Mouse (Mus musculus): ENCODE measurements at regions not wholly inside any gene's neighbourhood (a gene's known extent, or its start where the extent isn't known, plus 50 kb on each side); places are given as distances from the start of the nearest gene placed in this dataset.

DNA sequence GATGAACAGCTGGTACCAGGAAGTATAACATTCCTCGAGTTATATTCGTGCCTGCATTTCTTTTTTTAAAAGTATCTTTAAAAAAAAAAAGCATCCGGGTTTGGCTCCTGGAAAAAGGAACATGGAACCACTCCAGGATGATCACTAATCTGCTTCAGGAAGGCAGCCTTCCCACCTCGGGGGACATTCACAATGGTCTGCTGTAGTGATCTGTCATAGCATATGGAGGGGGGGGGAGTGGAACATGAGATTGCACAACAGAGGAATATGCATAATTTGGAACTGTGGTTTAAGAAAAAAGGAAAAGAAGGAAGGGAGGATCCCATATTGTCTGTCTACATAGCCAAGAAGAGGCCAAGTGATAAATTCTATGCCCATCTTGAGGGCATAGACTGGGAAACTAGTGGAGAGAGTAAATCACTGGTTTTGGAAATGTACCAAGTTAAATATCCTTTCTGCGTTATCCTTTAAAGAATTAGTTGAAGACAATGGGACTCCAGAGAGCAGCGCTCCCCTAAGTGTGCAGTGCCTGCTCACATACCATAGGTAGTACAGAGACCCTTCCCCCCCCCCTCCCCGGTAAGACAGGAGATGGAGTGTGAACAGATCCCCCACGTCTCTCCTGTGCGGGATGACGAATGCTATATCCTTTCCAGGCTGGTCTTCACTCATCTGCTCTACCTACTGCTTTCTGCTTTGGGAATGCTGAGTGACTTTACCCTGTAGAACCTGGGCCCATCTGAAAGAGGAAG is 240.0 kb downstream of the Ndfip2 start:
- no peak overlapping the region for H3K4me2 ChIP-seq
- 65% methylated on average over 10 of the region's 10 CpGs for WGBS
- no peak overlapping the region; the same call in 1 of the 2 replicates for H3K27ac ChIP-seq
- ATAC-seq (ENCODE audit: insufficient number of reproducible peaks, insufficient read depth, low FRiP score, low TSS enrichment, low read depth) = 0 out of 2 replicates have a peak, but pooled peaks have one; percentile 42
- H3K9me3 ChIP-seq = no peaks in the 10 kb centered on the region
- H3K36me3 ChIP-seq = no peaks in the 10 kb centered on the region
- H3K4me3 ChIP-seq (replicated peaks) = no peak overlapping the region
- H3K27me3 ChIP-seq = peaks cover 9% of the 10 kb centered on the region; the same call in 1 of the 2 replicates
- no peak overlapping the region for H3K9ac ChIP-seq (replicated peaks)
- peaks cover 41% of the 10 kb centered on the region for H3K4me1 ChIP-seq (replicated peaks)

DNA sequence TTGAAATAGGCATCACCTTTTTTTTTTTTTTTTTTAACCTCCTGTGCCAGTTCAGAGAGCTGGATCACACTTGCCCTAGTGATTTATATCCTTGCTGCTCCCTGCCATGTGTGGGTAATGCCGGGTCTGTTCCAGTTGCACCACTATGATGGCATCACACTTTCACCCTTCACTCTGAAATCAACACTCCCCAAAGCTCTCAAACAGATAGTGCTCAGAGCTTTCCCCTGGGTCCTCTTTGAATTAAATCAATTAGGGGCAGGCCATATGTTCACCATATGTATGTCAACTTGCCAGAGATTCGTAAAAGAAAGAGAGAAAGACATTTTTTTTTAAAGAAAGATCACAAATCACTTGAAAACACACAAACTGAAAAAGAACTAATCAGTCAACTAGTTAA is 236.8 kb downstream of the Ndfip2 start:
- H3K27me3 ChIP-seq = no peaks in the 10 kb centered on the region
- no peak for ATAC-seq (ENCODE audit: insufficient number of reproducible peaks, insufficient read depth, low FRiP score, low TSS enrichment, low read depth)
- H3K4me2 ChIP-seq = no peak overlapping the region
- no peak overlapping the region for H3K9ac ChIP-seq (replicated peaks)
- H3K9me3 ChIP-seq = no peaks in the 10 kb centered on the region
- no peak overlapping the region for H3K4me3 ChIP-seq (replicated peaks)
- peaks cover 16% of the 10 kb centered on the region for H3K4me1 ChIP-seq (replicated peaks)
- H3K27ac ChIP-seq = no peak overlapping the region
- 7% methylated on average over 2 of the region's 2 CpGs for WGBS
- H3K36me3 ChIP-seq = no peaks in the 10 kb centered on the region

DNA sequence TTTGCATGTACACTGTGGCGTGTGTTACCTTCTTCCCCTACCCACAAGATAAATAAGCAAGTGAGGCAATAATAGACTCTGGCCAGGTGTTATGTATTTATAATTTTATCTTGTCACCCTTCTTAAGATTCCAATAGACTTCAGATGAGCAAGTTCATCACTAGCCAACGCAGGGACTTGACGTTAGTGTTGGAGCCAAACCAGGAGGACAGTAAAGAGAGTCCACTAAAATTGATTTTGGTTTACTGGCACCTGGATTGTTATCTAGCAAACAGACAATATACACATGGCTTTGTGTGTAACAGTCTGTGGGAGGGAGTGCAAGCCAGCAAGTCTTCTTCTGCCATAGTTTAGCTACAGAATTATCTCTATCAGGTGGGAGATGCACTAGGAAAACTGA is 236.0 kb downstream of the Ndfip2 start:
- H3K36me3 ChIP-seq = no peaks in the 10 kb centered on the region
- no peaks in the 10 kb centered on the region for H3K27me3 ChIP-seq
- no peaks in the 10 kb centered on the region for H3K9me3 ChIP-seq
- no peak for ATAC-seq (ENCODE audit: insufficient number of reproducible peaks, insufficient read depth, low FRiP score, low TSS enrichment, low read depth)
- H3K4me2 ChIP-seq = no peak overlapping the region
- H3K9ac ChIP-seq (replicated peaks) = no peak overlapping the region
- H3K27ac ChIP-seq = no peak overlapping the region
- H3K4me3 ChIP-seq (replicated peaks) = no peak overlapping the region
- 94% methylated on average over 3 of the region's 3 CpGs for WGBS
- peaks cover 11% of the 10 kb centered on the region for H3K4me1 ChIP-seq (replicated peaks)

DNA sequence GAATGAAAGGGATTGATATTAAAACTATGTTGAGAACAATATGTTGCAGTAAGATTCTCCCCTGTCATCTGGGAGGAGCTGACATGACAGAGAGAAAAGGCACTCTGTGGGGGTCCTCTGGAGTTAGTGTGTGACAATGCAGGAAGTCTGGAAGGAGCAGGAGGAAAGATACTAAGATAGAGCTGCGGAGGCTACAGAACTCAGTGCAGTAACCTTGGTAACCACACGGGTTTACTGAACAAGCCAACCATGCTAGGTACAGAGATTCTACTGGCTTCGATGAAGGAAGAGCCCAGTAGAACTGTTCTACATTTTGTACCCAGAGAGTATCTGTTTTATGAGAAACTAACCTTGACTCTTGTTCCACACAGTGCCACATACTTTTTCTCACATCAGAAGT is 231.8 kb downstream of the Ndfip2 start:
- no peak overlapping the region for H3K4me2 ChIP-seq
- no peaks in the 10 kb centered on the region for H3K9me3 ChIP-seq
- no peak for ATAC-seq (ENCODE audit: insufficient number of reproducible peaks, insufficient read depth, low FRiP score, low TSS enrichment, low read depth)
- peaks cover 1% of the 10 kb centered on the region; the same call in 1 of the 2 replicates for H3K4me1 ChIP-seq (replicated peaks)
- H3K9ac ChIP-seq (replicated peaks) = no peak overlapping the region
- no peaks in the 10 kb centered on the region for H3K27me3 ChIP-seq
- no peak overlapping the region for H3K4me3 ChIP-seq (replicated peaks)
- no peaks in the 10 kb centered on the region for H3K36me3 ChIP-seq
- WGBS = 74% methylated on average over 3 of the region's 3 CpGs
- H3K27ac ChIP-seq = no peak overlapping the region

DNA sequence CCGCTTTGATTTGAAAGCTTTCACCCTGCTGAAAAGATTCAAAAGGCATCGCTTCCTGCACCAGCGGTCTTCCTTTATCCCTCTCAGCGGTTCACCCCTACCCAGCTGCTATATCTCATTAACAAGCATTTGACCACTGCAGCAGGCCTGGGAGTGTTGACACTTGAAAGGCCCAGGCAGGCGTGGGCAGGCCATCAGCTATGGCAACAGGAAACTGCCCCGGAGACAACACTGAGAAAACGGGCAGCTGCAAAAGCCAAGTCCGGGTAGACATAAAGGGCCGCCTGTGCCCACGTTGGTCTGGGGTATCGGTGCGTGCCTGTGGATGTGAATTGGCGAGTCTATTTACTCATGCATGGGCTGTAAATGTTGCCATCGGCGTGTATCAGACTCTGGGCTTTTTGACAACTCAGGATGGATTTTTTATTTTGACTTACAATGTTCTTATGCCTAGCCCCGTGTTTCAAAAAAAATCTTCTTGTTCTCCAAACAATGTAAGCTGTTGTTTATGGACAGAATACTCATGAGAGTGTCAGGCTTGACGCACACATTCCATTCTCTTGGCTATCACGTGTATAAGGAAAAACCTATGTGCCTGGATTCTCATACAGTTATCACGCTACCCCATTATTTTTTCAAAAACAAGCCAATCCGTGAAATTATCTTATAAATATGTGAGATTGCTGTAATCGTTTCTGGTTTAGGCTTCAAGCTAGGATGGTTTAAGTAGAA is 225.1 kb downstream of the Ndfip2 start:
- Histone ChIP-seq H3K9me3 (no peaks in the 10 kb centered on the region), H3K27me3 (peaks cover 5% of the 10 kb centered on the region; the same call in 1 of the 2 replicates), H3K27ac (peak overlapping the region; percentile 51), H3K36me3 (no peaks in the 10 kb centered on the region), H3K4me3 (replicated peaks) (peak overlapping the region; percentile 29), H3K4me2 (peak overlapping the region; percentile 58), H3K4me1 (replicated peaks) (peaks cover 26% of the 10 kb centered on the region), H3K9ac (replicated peaks) (peak overlapping the region; percentile 50)
- 14% methylated on average over 21 of the region's 21 CpGs for WGBS
- peak; percentile 56; the same call in 1 of the 2 replicates for ATAC-seq (ENCODE audit: insufficient number of reproducible peaks, insufficient read depth, low FRiP score, low TSS enrichment, low read depth)

DNA sequence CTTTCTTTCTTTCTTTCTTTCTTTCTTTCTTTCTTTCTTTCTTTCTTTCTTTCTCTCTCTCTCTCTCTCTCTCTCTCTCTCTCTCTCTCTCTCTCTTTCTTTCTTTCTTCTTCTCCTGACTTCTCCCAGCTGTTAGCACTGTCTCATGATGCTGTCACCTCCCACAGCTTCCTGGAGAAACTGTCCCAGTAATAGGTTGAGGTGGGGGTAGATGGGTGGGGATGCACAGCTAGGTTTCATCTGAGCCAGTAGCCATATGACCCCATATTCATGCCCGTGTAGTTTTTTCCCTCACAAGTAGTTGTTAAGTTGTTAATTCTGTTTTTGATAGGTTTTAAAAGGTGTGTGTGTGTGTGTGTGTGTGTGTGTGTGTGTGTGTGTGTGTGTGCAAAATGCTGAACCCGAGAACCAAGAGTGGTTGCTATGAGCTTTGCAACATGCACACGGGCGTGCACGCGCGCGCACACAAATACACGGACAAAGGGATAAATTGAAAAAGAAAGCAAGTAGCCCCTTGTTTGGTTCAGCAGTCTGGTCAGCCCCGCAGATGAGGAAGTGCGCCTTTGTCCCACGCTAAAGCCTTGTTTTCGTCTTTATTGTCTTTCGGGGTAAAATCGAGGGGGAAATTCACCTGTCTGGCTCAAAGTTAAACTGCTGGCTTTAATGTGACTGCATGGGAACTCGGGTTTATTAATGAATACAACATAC is 224.4 kb downstream of the Ndfip2 start:
- Histone ChIP-seq H3K4me1 (replicated peaks) (peaks cover 26% of the 10 kb centered on the region), H3K27me3 (peaks cover 5% of the 10 kb centered on the region; the same call in 1 of the 2 replicates), H3K4me3 (replicated peaks) (peak overlapping the region; percentile 29), H3K4me2 (peak overlapping the region; percentile 58), H3K27ac (peak overlapping the region; percentile 51), H3K9ac (replicated peaks) (peak overlapping the region; percentile 50), H3K36me3 (no peaks in the 10 kb centered on the region), H3K9me3 (no peaks in the 10 kb centered on the region)
- ATAC-seq (ENCODE audit: insufficient number of reproducible peaks, insufficient read depth, low FRiP score, low TSS enrichment, low read depth) = peak; percentile 8; the same call in 1 of the 2 replicates
- 4% methylated on average over 16 of the region's 16 CpGs for WGBS

DNA sequence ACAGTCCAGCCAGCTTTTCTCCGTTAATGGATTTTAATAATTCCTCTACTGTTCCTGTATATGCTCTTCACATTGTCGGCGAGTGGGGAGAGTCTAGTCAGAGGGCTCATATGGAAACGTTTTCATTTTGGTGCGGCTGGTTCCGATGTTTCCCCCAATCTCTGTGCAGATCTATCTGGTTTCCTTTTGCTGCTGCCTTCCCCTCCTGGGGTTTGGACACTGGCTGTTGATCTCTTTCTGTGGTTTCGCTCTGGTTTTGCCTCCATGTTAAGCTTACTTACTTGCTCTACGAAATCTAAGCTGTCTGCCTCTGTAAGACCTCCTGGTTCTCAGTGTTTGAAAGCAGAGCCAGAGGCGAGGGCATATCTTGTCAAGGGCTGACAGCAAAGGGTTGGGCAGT is 221.7 kb downstream of the Ndfip2 start:
- H3K27me3 ChIP-seq = peaks cover 5% of the 10 kb centered on the region; the same call in 1 of the 2 replicates
- no peak overlapping the region for H3K9ac ChIP-seq (replicated peaks)
- H3K27ac ChIP-seq = no peak overlapping the region
- 39% methylated on average over 9 of the region's 9 CpGs for WGBS
- no peaks in the 10 kb centered on the region for H3K9me3 ChIP-seq
- H3K4me1 ChIP-seq (replicated peaks) = peaks cover 26% of the 10 kb centered on the region
- peak overlapping the region; percentile 37; the same call in 1 of the 2 replicates for H3K4me2 ChIP-seq
- no peak for ATAC-seq (ENCODE audit: insufficient number of reproducible peaks, insufficient read depth, low FRiP score, low TSS enrichment, low read depth)
- no peak overlapping the region for H3K4me3 ChIP-seq (replicated peaks)
- H3K36me3 ChIP-seq = no peaks in the 10 kb centered on the region

DNA sequence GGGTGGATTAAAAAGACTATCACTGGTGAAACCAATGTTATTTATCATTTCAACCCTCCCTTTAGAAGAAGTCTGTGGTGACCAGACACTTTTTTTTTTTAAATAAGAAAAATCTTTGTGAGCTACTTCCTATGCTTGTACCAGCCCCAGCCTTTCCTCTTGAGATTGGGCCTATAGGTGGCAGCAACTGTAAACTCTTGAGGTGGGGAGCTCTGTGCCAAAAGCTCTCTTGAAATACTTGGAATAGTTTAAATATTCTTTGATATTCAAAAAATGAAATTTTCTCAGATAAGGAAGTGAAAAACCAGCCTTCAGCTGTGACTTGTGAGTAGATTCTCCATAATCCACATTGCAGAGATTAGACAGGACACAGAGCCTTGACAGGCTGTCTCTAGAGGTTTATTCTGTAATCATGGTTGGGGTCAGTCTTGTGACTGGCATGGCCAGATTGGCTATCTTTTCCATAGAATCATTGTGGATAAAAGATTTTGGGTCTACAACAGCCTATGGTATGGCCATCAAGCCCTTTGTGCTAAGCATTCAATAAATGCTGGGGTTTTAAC is 216.7 kb downstream of the Ndfip2 start:
- Histone ChIP-seq H3K27me3 (no peaks in the 10 kb centered on the region), H3K4me1 (replicated peaks) (no peaks in the 10 kb centered on the region), H3K9me3 (no peaks in the 10 kb centered on the region), H3K4me2 (no peak overlapping the region), H3K9ac (replicated peaks) (no peak overlapping the region), H3K27ac (no peak overlapping the region), H3K36me3 (no peaks in the 10 kb centered on the region), H3K4me3 (replicated peaks) (no peak overlapping the region)
- no peak for ATAC-seq (ENCODE audit: insufficient number of reproducible peaks, insufficient read depth, low FRiP score, low TSS enrichment, low read depth)

DNA sequence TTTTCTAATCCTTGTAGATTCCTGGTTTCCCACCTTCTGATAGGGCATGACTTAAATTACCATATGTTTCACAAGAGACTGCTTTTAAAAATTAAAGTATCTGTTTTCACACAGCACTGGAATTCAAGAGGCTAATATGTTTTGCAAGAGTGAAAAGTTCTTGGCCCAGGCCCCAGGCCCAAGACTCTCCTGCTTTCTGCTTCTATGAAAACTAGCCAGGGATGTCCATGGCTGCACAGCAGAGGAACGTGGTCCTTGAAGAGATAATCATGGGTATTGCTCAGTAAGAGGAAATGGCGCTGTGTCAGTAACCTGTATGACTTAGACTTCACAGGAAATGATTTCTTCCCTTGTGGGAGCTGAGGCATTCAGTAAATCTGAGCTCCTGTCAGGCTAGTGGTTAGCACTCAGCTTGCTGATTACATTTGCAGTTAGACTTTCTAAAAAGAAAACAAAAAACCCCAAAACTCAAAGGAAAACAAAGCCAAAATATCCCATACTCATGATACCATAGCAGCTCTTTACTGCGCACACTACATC is 190.6 kb downstream of the Ndfip2 start:
- no peaks in the 10 kb centered on the region for H3K27me3 ChIP-seq
- H3K9ac ChIP-seq (replicated peaks) = no peak overlapping the region
- H3K27ac ChIP-seq = no peak overlapping the region
- ATAC-seq (ENCODE audit: insufficient number of reproducible peaks, insufficient read depth, low FRiP score, low TSS enrichment, low read depth) = no peak
- H3K36me3 ChIP-seq = no peaks in the 10 kb centered on the region
- no peak overlapping the region for H3K4me2 ChIP-seq
- H3K9me3 ChIP-seq = no peaks in the 10 kb centered on the region
- H3K4me3 ChIP-seq (replicated peaks) = no peak overlapping the region
- H3K4me1 ChIP-seq (replicated peaks) = peaks cover 12% of the 10 kb centered on the region
- 75% methylated on average over 3 of the region's 3 CpGs for WGBS

DNA sequence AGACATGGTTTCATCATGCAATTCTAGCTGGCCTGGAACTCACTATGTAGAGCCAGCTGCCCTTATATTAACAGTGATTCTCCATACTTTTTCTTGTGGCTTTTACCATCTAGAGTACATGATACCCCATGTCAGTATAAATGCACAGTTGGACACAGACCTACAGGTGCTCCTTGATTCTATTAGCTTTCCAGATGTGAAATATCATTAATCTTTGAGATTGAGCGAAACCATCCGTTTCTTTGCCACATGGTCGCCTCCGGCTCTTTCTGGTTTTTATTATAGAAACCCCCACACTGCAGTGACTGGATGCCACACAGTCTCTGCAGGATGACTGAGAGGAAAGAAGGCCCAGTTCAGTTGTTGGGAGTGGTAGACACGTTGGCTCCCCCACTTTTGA is 188.7 kb downstream of the Ndfip2 start:
- peak; percentile 75 for ATAC-seq (ENCODE audit: insufficient number of reproducible peaks, insufficient read depth, low FRiP score, low TSS enrichment, low read depth)
- no peak overlapping the region for H3K4me3 ChIP-seq (replicated peaks)
- WGBS = 29% methylated on average over 5 of the region's 5 CpGs
- no peaks in the 10 kb centered on the region for H3K9me3 ChIP-seq
- H3K27me3 ChIP-seq = no peaks in the 10 kb centered on the region
- H3K4me1 ChIP-seq (replicated peaks) = peaks cover 8% of the 10 kb centered on the region; the same call in 1 of the 2 replicates
- H3K27ac ChIP-seq = no peak overlapping the region
- H3K4me2 ChIP-seq = no peak overlapping the region
- H3K9ac ChIP-seq (replicated peaks) = no peak overlapping the region
- H3K36me3 ChIP-seq = no peaks in the 10 kb centered on the region

DNA sequence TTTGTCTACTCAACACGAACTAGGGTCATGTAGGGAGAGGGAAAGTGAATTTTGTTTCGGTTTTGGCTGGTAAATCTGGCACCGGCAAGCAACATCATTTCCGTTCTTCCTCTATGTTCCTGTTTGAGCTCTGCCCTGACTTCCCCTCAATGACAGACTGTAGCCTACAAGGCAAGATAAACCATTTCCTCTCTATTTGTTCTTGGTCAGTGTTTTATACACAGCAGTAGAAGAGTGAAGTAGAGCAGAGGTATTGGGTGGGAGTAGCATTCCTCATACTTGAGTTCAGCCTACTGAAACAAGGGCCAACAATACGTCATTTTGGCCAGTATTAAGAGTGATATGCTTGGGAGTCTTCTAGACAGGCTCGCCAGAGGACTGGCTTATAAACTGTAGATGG is 177.0 kb downstream of the Ndfip2 start:
- no peak overlapping the region for H3K27ac ChIP-seq
- H3K4me3 ChIP-seq (replicated peaks) = no peak overlapping the region
- H3K9me3 ChIP-seq = no peaks in the 10 kb centered on the region
- no peak overlapping the region for H3K9ac ChIP-seq (replicated peaks)
- 85% methylated on average over 6 of the region's 6 CpGs for WGBS
- no peaks in the 10 kb centered on the region for H3K36me3 ChIP-seq
- no peak overlapping the region for H3K4me2 ChIP-seq
- no peak for ATAC-seq (ENCODE audit: insufficient number of reproducible peaks, insufficient read depth, low FRiP score, low TSS enrichment, low read depth)
- peaks cover 14% of the 10 kb centered on the region for H3K4me1 ChIP-seq (replicated peaks)
- no peaks in the 10 kb centered on the region for H3K27me3 ChIP-seq

All from limb, embryonic 12.5 days (tissue).